12 mouse cellular contexts compared by ENCODE assay signal in genomic region chr7:132858043-132858608, GRCm38 (mm10). TPM values are rescaled to one million over a fixed set of nuclear protein-coding genes. Genes with fewer than 3 reads are reported as not detected.
DNase-seq lines count a peak whose midpoint lies in the region; ATAC-seq and TF ChIP-seq lines count a peak whose summit lies in the region.
"Had no signal": no experiment of that assay in that cellular context is flagged by ENCODE, and none has a peak within 500 bp of the region (broad histone marks: within the 10 kb centered on the region; RNA-seq: fewer than 3 reads in every experiment).

No protein-coding gene starts in this region.

- peaks cover 2% of the 10 kb centered on the region; the same call in 1 of the 2 replicates for H3K4me1 ChIP-seq in kidney, adult 2 months (ENCODE audit: control insufficient read depth, insufficient read depth, low read length)
- H3K4me1 ChIP-seq in bone marrow macrophage, adult 2 months (ENCODE audit: control insufficient read depth, insufficient read depth, low read length): peaks cover 19% of the 10 kb centered on the region

- H3K4me3 ChIP-seq in kidney, adult 2 months (ENCODE audit: insufficient read depth, low read depth, low read length): no peak overlapping the region
- H3K4me3 ChIP-seq in bone marrow macrophage, adult 2 months (ENCODE audit: insufficient read depth, low read length): no peak overlapping the region

- WGBS in kidney, adult 2 months: 67% methylated on average over 5 of the region's 5 CpGs

- H3K27me3 ChIP-seq in kidney, adult 2 months (replicated peaks; ENCODE audit: control insufficient read depth, insufficient read depth, low read length): no peaks in the 10 kb centered on the region
- H3K27me3 ChIP-seq: hindbrain, embryonic 15.5 days had no signal

- no peaks in the 10 kb centered on the region for H3K36me3 ChIP-seq in kidney, adult 2 months (ENCODE audit: control insufficient read depth, insufficient read depth, low read length)
- H3K36me3 ChIP-seq: hindbrain, embryonic 15.5 days had no signal

- 0 out of 2 replicates have a peak, but pooled peaks have one; percentile 4 for TF ChIP-seq CTCF in kidney, adult 2 months (conservative IDR thresholded peaks at IDR 0.05; ENCODE audit: insufficient read depth, insufficient read length, low read depth, low read length)
- peak; percentile 28; the same call in 1 of the 2 replicates for TF ChIP-seq CTCF in bone marrow macrophage, adult 2 months (IDR thresholded peaks at IDR 0.05; ENCODE audit: low read depth, low read length)

- ATAC-seq in CD4-positive, CD25-positive, alpha-beta regulatory T cell, adult 4 months: no peak

- H3K27ac ChIP-seq in kidney, adult 2 months (ENCODE audit: insufficient read depth, low read depth, low read length): no peak overlapping the region
- no peak overlapping the region for H3K27ac ChIP-seq in bone marrow macrophage, adult 2 months (ENCODE audit: insufficient read depth, low read depth, low read length)

- TF ChIP-seq POLR2A in kidney, adult 2 months (IDR thresholded peaks at IDR 0.05; ENCODE audit: low read depth, low read length): no peak
- no peak for TF ChIP-seq POLR2A in bone marrow macrophage, adult 2 months (IDR thresholded peaks at IDR 0.05; ENCODE audit: borderline replicate concordance, low read depth, low read length)

- peak; percentile 44 for DNase-seq in CD4-positive, CD25-positive, alpha-beta regulatory T cell, adult 2 months (ENCODE audit: low read depth, low spot score)
- no peak for DNase-seq in kidney, adult 2 months
- DNase-seq in kidney, postnatal 14 days: no peak
- DNase-seq in B cell, adult 2 months: peak; percentile 18 to 21
- no peak for DNase-seq in MN1 (ENCODE audit: low spot score)
- DNase-seq in layer of hippocampus, adult 9-11 months: no peak
- DNase-seq: kidney, postnatal 4 days; left cerebral cortex, postnatal 4 days; lung, adult 18-20 months had no signal

RNA-seq across cellular contexts. Expression of gene Abraxas2, which starts 0.9 kb away (rescaled TPM):
- 10 to 100 TPM; 35.2 to 37.9 TPM for polyA plus RNA-seq in CD4-positive, CD25-positive, alpha-beta regulatory T cell, adult 4 months (2017; shearing (Covaris generic))
- 15.7 and 17.9 TPM in 2 replicates for polyA plus RNA-seq in kidney, adult 2 months (2012; rRNA removed)
- 65.5 and 69.5 TPM in 2 replicates for polyA plus RNA-seq in bone marrow macrophage, adult 2 months (2012; ENCODE audit: insufficient read depth, insufficient read length, missing spikeins)

RNA-seq across cellular contexts. Expression of gene Eef1akmt2, which starts 5.7 kb away (rescaled TPM):
- polyA plus RNA-seq in CD4-positive, CD25-positive, alpha-beta regulatory T cell, adult 4 months (2017; shearing (Covaris generic)): 10 to 100 TPM; 55.3 to 58.5 TPM
- polyA plus RNA-seq in kidney, adult 2 months (2012; rRNA removed): 7.7 and 13.0 TPM in 2 replicates
- polyA plus RNA-seq in bone marrow macrophage, adult 2 months (2012; ENCODE audit: insufficient read depth, insufficient read length, missing spikeins): 21.7 and 30.2 TPM in 2 replicates

RNA-seq across cellular contexts. Expression of gene Fam53b, which starts 44.4 kb away (rescaled TPM):
- polyA plus RNA-seq in CD4-positive, CD25-positive, alpha-beta regulatory T cell, adult 4 months (2017; shearing (Covaris generic)): 100 to 1,000 TPM in 1 of 2 experiments, 10 to 100 TPM in 1; 73.4 to 102 TPM
- polyA plus RNA-seq in kidney, adult 2 months (2012; rRNA removed): 29.3 and 31.1 TPM in 2 replicates
- polyA plus RNA-seq in bone marrow macrophage, adult 2 months (2012; ENCODE audit: insufficient read depth, insufficient read length, missing spikeins): 27.2 and 35.3 TPM in 2 replicates

Comparison
In these comparisons a context has a peak if more than half of its experiments do, and no peak if none do; other contexts are left out.
1. DNase-seq: peak in CD4-positive, CD25-positive, alpha-beta regulatory T cell, adult 2 months (single experiment) and B cell, adult 2 months (2 of 2); none in kidney, adult 2 months (single experiment), kidney, postnatal 14 days (single experiment), MN1 (single experiment) and layer of hippocampus, adult 9-11 months (single experiment).